Mouse (Mus musculus) brain, embryonic 18.5 days (tissue): ENCODE data around the gene Otud3.
"Not testable (repeated sequence)": the region's sequence is repeated elsewhere in the genome, so short reads cannot be mapped to it uniquely, and the experiment has no call there.

Experiments used
- DNase-seq: peaks from one replicate; pipeline ENCODE4 v3.0.0-alpha.2; 2012; ENCODE audit warnings: low read depth, low spot score

Otud3 gene

DNA sequence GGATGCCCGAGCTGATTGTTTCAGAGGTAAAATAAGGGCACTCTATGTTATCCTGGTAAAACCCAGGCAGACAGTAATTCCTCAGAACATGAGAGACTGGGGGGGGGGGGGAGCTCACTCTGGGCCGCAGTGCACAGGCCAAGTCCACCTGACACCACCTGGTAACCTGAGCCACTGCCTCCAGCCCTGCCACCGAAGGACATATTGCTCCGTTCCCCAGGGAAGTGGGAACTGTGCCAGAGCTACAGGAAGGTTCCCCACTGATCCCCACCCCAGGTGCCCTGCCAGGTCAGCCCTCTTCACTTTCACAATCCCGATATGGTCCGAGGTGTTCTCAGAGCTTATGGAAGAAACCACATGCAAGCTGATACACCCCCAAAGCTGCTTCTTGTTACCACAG is 21.1 kb downstream of the Otud3 start:
- no peak for DNase-seq

GRCm38 (mm10) chr4:138889635-138890034 is 24.1 kb downstream of the Otud3 start:
- DNase-seq = no peak

GRCm38 (mm10) chr4:138889165-138889564 is 24.6 kb downstream of the Otud3 start:
- no peak for DNase-seq

DNA sequence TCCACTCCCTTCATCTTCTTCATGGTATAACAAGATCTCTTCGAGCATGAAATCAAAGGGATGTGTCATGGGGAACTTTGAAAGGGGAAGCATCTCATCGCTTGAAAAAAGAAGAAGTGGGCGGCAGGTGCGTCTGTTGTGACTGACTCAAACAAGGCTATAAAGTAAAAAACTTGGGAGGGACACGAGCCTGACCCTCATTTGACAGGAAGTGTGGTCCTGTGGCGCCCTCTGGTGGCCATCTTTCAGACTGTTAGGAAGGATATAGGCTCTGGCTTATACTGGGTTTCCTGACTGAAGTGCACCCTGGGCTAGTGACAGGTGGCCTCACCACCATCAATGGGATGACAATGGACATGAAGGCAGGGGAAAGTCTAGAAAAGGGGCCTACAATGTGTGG is 29.5 kb downstream of the Otud3 start:
- peak; percentile 36 for DNase-seq

- DNase-seq = no peak
Measured at GRCm38 (mm10) chr4:138882179-138882578, 31.6 kb downstream of the Otud3 start.

GRCm38 (mm10) chr4:138880811-138881584 is 32.7 kb downstream of the Otud3 start:
- DNase-seq = no peak

DNA sequence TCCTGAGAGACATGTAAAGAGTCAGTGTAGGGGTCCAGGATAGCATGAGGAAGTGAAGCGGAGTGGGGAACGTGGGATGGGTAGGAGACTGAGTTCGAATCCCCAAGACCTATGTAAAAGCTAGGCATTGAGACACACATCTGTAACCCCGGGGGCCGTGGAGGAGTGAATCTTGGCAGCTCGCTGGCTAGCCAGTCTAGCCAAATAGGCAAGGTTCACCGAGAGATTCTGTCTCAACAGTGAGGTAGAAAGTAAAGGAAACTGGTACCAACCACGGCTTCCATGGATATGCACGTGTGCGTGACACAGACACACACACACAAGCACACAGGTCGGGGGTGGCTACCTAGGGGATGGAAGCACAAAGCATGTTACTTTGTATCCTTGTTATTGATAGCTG is 33.9 kb downstream of the Otud3 start:
- DNase-seq = no peak

DNA sequence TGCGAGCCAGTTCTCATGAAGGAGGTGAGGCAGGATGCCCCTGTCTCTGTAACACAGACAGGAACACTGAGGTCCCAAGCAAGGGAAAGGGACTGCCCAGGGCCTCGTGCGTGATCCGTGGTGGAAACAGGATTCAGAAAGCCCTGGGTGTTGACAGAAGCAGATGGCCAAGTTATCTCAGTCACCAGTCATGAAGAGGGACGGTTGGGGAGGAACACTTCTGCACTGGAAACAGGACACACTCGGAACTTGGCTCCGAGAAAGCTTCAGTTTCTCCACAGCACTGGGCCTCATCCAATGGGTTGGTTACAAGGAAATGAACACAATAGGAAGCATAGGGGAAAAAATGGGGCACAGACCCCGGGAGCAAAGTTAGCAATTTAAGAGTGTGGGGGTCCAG is 35.0 kb downstream of the Otud3 start:
- no peak for DNase-seq

DNA sequence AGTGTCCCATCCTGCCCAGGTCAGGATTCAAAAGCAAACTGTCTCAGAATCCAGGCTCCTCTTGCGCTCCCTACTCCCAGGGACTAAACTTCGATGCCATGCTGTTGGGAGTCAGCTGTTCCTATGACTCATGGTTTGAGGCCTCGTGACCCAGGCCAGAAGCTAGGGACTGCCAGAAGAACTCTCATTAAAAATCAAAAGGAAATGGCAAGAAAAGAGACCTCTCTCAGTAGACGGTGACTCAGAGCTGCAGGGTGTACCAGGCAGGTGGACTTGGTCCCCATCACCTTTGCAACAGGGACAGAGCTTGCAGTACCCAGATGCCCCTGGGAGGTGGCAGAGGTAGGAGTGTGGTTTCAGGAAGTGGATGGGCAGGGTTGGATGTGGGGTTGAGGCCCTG is 36.0 kb downstream of the Otud3 start, which contains the start of gene Pla2g2e:
Pla2g2e (plus strand) TSS at position 212 of the 400 bp plus-strand sequence.
- no peak for DNase-seq

DNA sequence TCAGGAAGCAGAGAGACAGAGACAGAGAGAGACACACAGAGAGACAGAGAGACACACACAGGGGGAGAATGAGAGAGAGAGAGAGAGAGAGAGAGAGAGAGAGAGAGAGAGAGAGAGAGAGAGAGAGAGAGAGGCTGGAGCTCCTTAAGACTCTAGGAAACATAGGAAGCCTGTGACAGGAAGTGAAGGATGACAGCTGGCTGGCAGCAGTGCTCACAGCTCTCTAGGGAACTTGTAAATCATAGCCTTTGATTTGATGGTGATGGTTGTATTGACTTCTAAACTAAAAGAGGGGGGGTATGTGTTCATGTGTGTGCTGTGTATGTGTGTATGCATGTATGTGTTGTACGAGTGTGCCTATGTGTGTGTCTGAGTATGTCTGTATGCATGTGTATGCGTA is 37.8 kb downstream of the Otud3 start:
- DNase-seq = no peak

DNA sequence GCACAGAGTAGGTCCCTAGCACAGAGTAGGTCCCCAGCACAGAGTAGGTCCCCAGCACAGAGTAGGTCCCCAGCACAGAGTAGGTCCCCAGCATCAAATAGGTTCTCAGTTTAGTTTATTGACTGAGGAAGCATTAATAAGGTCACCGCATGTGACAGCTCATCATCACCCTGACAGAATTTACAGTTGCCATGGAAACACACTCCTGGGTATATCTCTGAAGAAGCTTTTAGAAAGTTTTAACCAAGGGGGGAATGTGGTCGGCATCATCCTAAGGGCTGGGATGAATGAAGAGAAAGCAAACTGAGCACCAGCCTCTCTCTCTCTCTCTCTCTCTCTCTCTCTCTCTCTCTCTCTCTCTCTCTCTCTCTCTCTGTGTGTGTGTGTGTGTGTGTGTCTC is 38.5 kb downstream of the Otud3 start:
- not testable (repeated sequence) for DNase-seq

- no peak for DNase-seq
Measured at GRCm38 (mm10) chr4:138873864-138874263, 39.9 kb downstream of the Otud3 start, which contains the start of gene Gm13030. Gene Gm13030 (minus strand): TSS chr4:138873964.

DNA sequence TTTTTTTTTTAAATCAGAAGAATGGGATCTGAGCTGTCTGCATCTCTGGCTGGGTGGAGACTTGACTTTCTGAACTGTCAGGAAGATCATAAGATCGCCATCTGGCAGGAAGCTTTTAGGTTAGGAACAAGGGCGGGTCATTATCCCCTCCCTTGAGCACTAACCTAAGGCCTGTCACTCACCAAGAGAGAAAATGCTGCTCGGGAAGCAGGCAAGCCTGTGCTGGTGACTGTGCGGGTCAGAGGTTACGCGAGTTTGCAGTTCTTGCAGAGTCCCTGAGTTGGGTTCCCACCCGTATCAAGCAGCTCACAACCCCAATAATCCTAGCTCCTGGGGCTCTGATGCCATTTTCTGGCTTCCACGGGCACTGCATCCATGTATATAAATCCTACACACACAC is 45.1 kb downstream of the Otud3 start:
- no peak for DNase-seq

DNA sequence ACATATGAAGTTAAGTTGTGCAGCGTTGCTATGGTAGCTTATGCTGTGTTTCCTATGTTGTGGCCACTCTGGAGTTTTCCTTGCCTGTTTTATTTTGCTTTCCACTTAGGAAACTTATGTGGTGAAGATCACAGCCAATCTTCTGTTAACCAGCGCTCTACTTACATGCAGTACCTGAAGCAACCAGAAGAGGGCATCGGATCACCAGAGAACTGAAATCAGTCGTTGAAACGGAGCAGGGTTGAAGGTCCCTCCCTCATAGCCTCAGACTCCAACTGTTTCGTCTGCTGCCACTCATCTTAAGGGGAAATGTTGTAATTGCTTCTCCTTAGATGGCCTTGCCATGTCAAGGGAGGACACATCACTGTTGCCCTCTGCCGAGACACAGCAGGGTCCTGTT is 47.3 kb downstream of the Otud3 start:
- no peak for DNase-seq

DNA sequence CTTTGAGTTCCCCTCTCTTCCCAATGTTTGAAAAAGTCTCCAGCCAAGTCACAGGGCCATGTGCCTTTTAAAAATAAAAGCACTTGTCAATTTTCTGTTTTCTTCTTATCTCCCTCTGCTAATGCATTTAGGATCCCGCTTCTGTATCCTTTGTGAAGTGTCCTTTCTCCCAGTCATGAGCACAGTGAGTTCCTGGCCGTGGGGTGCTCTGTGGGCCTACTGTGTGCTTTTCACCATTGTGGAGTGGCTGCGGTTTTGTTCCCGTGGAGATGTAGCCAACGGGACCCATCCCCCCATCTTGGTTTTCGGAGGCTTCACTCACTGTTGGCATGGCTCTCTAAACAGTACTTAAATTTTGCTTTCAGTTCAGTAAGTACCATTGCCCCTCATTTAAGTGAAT is 47.8 kb downstream of the Otud3 start:
- no peak for DNase-seq

- DNase-seq = no peak
Measured at GRCm38 (mm10) chr4:138865092-138865491, 48.7 kb downstream of the Otud3 start.

GRCm38 (mm10) chr4:138863344-138863998 is 50.3 kb downstream of the Otud3 start, which contains the start of gene Pla2g5:
Gene Pla2g5 (minus strand): TSS chr4:138863482.
- DNase-seq = no peak

DNA sequence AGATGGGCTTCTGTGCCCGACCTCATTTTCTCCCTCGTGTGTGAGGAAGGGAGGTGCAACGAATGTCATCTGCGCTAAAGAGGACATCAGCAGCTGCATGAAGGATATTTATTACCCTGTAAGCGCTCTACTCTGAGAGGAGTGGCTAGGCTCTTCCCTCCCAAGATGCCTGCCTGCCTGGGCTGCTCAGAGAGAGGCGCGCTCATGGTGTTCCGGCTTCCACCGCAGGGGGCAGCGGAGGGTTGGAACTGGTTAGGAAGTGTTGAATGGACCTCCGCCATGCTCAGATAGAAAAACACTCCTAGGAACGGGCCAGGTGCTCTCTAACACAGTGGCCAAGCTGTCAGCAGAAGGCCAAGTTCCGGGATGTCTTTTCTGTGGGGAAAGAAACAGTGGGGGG is 54.0 kb downstream of the Otud3 start:
- DNase-seq = no peak

GRCm38 (mm10) chr4:138859245-138859644 is 54.5 kb downstream of the Otud3 start:
- no peak for DNase-seq

DNA sequence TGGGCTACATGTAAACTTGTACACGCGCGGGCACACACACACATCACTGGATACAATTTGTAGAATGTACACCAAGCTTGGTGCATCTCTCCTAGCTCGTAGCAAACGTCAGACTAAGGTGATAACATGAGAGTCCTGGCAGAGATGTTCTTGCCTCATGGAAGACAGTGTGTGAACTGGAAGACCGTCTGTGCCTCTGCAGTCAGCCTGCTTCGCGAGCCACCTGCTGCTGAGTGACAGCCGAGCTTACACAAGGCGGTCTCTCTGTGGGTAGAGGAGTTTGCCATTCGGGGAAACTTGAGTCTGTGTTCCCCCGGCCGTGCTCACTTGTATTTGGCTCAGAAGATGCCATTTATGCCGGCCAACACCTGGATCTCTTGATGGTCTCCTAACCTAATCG is 55.3 kb downstream of the Otud3 start:
- DNase-seq = no peak

GRCm38 (mm10) chr4:138857576-138857975 is 56.2 kb downstream of the Otud3 start:
- DNase-seq = no peak

DNA sequence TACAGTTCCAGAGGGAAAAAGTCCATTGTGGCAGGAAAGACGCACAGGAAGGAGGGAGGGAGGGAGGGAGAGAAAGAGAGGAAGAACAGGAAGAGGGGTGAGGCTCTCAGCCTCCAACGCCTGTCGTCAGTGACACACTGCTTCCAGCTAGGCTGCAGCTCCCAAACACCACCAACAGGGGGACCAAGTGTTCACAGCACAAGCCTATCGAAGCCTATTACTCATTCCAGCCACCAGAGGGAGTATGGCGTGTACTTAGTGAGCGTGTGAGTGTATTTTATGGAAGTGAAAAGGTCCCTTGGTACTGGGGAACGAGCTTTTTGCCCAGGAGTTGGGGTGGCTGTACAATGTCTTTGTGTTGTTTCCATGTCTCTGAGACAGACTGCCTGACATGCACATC is 57.3 kb downstream of the Otud3 start:
- no peak for DNase-seq

DNA sequence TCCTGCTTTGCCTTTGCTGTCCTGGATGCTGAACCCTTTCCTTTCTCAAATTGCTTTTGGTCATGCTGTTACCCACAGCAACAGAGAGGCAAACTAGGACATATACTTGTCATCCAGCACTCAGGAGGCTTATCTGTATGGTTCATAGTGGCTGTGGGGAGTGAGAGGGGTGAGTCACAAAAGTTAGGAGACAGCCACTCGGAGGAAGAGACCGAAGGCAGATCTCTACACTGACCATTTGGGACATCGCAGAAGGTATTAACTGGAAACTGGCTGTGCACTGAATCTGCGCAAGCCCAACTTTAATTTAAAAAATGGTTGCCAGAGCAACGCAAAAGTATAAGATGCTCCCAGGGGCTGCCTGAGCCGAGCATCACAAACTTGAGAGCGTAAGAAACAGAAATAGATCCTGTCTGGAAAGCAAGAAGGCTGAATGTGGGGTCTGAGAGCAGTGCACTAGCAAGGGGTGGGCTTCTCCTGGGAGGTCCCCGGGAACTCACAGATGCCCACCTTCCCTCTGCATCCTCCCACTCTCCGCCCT is 58.6 kb downstream of the Otud3 start:
- DNase-seq = no peak
